Mouse (Mus musculus) neutrophil, adult 5-6 weeks (primary cell): Measurements from ENCODE around the gene Fam49a. TPM values are rescaled to one million over a fixed set of nuclear protein-coding genes. Genes with fewer than 3 reads are reported as not detected.
"Not testable (repeated sequence)": the region's sequence is repeated elsewhere in the genome, so short reads cannot be mapped to it uniquely, and the experiment has no call there.

ENCODE experiments used
- ATAC-seq: fragments of 151-379, 151-347 bp; 2 replicates; pipeline ENCODE4 v1.8.0; 2017; ENCODE audit warnings: mild to moderate bottlenecking, moderate TSS enrichment; ENCODE audit not compliant: insufficient number of reproducible peaks, poor library complexity, low FRiP score, severe bottlenecking; ENCODE audit errors: extremely low read depth
- total RNA-seq: library from RNA; stranded (forward); fragments of 200-1000 nt; gene quantifications from 2 replicates; pipeline ENCODE4 v1.2.3, GENCODE M21; 2017

Gene Fam49a
- total RNA-seq, 1 experiment from 2014 or later, result 36.1 TPM

GRCm38 (mm10) chr12:12301815-12302214 is 39.9 kb downstream of the Fam49a start:
- peak; percentile 88 for ATAC-seq

DNA sequence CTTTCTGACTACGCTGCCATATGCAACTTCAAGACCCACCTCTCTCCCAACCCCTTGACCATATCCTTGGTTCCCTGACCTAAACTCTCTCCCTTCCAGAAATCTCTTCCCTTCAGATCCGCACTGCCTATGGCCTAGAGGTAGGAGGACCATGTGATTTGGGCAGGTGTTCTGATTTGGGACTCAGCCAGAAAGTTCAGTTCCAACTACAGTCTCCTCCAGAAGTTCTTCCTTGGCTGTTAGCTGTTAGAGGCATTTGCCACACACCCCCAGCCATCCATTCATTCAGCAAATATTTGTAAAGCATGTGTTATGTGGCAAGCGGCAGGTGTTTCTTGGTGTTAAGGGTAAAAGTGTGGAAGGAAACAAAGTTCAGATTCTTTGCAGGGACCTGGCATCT is 44.3 kb downstream of the Fam49a start:
- no peak for ATAC-seq

- ATAC-seq, result no peak
These were observed 44.9 kb downstream of the Fam49a start for GRCm38 (mm10) chr12:12306814-12307213.

- ATAC-seq, result no peak
These were observed 45.3 kb downstream of the Fam49a start for GRCm38 (mm10) chr12:12307245-12307644.

DNA sequence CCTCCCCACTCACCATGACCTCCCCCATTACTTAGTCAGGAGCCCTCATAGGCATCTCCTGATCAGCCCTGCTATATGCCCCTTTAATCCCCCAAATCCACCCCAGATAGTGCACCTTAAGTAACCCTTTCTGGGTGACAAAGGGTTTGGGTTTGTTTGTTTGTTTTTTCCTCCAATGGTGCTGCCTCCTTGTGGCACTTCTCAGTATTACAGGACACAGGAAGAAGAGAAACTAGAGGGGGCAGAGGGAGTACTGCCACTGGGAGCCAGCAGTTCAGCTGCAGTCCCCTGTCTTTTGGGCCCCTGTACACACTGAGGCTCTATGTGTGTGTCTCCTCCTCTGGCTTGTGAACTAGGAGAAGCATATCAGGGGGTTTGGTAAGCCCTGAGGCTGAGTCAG is 51.5 kb downstream of the Fam49a start:
- peak; percentile 42; the same call in 1 of the 2 replicates for ATAC-seq

DNA sequence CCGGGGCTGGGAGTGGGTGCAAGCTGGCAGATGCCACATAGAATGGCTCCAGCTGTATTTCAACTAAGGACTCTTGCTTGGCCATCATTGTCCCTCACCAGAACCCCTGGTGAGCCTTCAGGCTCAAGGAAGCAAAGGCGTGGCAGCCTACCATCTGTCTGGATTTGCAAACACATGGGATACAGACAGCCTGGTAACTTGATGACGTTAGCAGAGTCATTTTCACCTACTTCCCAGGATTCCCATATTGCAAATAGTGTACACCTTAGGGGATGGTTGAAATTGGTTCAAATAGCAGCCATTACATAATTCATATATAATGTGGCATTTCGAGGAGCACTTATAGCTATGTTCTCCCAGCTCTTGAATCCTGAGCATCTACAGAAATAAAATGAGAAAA is 52.0 kb downstream of the Fam49a start:
- ATAC-seq, result no peak

GRCm38 (mm10) chr12:12314326-12314725 is 52.4 kb downstream of the Fam49a start:
- ATAC-seq, result no peak

GRCm38 (mm10) chr12:12315011-12315410 is 53.1 kb downstream of the Fam49a start:
- ATAC-seq, result no peak

- ATAC-seq, result no peak
These were observed 55.0 kb downstream of the Fam49a start for GRCm38 (mm10) chr12:12316956-12317355.

DNA sequence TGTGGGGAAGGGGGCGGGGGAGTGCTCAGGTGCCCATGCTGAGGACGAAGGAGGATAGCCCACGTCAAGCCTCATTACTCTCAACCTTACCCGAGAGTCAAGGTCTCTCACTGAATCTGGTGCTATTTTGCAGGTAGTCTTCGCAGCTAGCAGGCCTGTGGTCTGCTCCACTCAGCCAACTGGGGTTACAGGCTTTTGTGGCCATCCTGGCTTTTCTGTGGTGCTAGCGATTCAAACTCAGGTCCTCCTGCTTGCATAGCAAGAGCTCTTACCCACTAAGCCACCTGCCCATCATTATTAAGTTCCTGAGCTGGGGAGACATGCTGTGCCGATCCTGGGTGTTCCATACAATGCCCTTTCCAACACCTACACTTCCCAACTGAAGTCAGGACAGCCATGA is 55.7 kb downstream of the Fam49a start:
- ATAC-seq, result no peak

DNA sequence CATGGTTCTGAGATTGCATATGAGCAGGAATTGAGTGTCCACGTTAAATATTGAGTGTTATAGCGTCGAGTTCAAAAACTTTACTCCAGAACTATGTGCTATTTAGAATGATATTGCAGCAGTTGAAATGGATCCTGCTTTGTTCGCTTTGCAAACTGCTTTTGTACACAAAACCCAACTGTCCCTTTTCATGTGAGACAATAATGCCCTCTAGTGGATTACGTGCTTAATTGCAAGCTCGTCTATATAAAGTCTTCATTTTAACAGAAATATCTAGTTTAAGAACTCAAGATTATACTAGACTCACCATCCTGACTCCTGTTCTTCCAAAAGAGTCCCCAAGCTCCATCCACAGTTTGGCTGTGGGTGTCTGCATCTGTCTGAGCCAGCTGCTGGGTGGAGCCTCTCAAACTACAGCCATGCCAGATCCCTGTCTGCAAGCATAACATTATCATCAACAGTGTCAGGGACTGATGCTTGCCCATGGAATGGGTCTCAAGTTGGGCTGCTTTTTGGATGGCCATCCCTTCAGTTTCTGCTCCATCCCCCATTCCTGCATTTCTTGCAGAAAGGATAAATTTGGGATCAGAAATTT is 56.3 kb downstream of the Fam49a start:
- peak; percentile 55 for ATAC-seq

- peak; percentile 62 for ATAC-seq
These were observed 58.8 kb downstream of the Fam49a start for GRCm38 (mm10) chr12:12320693-12321092.

GRCm38 (mm10) chr12:12321111-12321510 is 59.2 kb downstream of the Fam49a start:
- no peak for ATAC-seq

DNA sequence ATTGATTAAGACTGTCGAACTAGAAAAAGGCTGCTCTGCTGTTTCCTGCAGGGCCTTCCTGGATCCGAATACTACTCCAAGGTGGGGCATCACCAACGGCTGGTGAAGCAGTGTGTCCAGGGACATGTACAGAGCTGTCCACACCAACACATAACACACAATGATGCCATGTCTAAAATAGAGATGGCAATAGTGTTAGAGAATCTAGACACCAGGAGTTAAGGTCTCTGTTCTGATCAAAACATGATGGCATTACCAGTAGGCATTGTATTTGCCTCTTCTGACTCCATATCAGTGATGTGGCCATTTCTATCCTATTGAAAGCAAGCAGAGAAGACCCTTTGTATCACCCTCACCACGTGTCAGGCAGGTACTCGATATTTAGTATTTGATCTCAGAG is 61.1 kb downstream of the Fam49a start:
- no peak for ATAC-seq

- ATAC-seq, result peak; percentile 73
These were observed 61.8 kb downstream of the Fam49a start for GRCm38 (mm10) chr12:12323616-12324223.

DNA sequence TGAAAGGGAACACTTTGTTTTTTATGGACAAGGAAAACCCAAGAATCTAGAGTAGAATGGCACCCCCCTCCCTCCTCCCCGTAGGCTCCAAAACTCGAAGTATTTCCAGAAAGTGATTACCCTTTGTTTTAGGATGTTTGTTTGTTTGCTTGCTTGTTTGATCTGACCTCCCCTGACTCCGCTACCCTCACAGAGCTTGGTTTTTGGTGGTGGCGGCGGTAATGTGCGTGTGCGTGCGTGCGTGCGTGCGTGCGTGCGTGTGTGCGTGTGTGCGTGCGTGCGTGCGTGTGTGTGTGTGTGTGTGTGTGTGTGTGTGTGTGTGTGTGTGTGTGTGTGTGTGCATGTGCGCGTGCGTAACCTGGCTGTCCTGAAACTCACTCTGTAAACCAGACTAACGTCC is 62.3 kb downstream of the Fam49a start:
- not testable (repeated sequence) for ATAC-seq

DNA sequence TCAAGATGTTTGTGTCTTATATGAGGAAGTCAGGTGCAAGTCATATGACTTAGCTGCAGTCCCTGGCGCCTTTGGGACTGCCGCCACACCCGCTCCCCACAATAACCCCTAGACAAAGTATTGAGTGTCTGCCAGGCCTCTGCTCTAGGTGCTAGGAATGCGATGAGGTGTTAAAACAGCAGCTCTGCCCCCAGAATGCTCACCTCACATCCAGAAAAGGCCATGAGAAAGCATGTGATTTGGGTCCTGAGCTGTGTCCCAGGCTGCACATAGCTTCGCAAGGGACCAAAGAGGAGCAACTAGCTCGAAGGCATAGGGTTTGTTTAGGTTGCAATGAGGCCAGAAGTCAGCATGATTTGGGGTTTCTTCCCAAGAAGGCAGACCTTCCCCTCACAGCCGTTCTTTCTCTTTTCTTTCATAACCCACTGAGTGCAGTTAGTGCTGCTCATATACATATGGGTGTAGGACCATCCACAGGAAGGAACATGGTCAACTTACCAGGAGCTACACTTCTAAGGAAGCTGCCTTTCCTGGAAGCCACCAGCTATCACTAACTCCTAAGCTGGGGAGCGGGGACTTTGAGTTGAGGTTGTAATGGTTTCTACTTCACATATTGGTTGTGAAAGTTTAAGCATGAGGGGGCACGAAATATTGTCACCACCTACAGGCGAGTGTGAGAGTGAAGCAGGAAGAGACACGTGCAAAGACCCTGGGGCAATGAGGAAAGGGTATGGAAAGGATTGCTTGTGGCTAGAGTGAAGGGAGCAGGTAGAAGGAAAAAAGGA is 71.8 kb downstream of the Fam49a start:
- ATAC-seq, result no peak

GRCm38 (mm10) chr12:12334486-12334885 is 72.5 kb downstream of the Fam49a start:
- no peak for ATAC-seq

DNA sequence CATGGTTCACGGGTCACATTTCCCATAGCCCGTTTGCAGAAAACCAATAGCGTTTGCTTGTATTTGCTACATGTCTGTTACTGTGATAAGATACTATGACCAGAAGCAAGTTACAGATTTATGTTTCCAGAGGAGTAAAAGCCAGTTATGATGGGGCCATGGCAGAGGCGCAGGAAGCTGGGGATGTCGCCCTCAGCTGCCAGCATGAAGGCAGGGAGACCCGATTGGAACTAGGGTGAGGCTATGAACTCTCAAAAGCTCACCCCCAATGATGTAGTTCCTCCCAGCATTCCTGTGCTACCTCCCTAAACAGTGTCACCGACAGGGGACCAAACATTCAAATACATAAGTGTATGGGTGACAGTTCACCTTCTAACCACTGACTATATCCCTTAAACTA is 73.6 kb downstream of the Fam49a start:
- no peak for ATAC-seq

GRCm38 (mm10) chr12:12337378-12337777 is 75.4 kb downstream of the Fam49a start:
- ATAC-seq, result no peak
